Mouse (Mus musculus): ENCODE results near the gene Disc1. TPM values are rescaled to one million over a fixed set of nuclear protein-coding genes. Genes with fewer than 3 reads are reported as not detected.

Disc1 gene
- total and polyA plus RNA-seq, 3 experiments, result not detected

DNA sequence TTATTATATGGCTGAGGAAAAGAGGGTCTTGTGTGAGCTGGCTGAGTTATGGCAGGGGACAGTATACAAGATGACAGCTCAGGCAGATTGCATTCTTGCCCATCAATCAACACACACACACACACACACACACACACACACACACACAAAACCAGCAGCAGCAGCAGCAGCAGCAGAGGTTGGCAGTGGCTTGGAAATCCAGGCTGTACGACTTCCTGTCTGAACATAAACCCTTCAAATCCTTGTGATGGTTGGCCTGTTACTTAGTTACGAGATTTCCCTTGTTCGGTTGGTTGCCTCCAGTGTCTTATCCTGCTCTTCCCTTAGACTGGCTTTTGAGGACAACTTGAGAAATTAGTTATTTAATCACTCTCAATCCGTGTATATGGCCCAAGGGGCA, 188.9 kb downstream of the Disc1 start:
- in situ Hi-C loops (cut with MboI; ENCODE audit: low pct_ligation_motif_present, low pct_unique_long_range_greater_than_20kb, low sequenced_read_pairs) (no loop called here), dilution Hi-C loops (cut with MboI; ENCODE audit: extremely low pct_ligation_motif_present, extremely low pct_unique_long_range_greater_than_20kb, low sequenced_read_pairs) (no loop called here)
- Histone ChIP-seq H3K27ac (ENCODE audit: insufficient read depth, low read depth) (no peak overlapping the region), H3K9me3 (replicated peaks; ENCODE audit: low read length) (no peaks in the 10 kb centered on the region), H3K27me3 (replicated peaks) (peaks cover 3% of the 10 kb centered on the region), H3K4me3 (replicated peaks in 1 of 3; ENCODE audit: low read depth in 2 of 3, low read length in 2 of 3, poor library complexity in 1 of 3) (no peak overlapping the region), H3K4me1 (ENCODE audit: control insufficient read depth in 1 of 2, insufficient read depth in 2 of 2) (peaks cover 0 to 8% of the 10 kb centered on the region in 2 experiments; a peak in 2 of 4 replicates), H3K36me3 (replicated peaks in 1 of 2; ENCODE audit: control insufficient read depth in 1 of 2, insufficient read depth in 1 of 2, low read length in 1 of 2) (no peaks in the 10 kb centered on the region), H3K79me2 (replicated peaks; ENCODE audit: control insufficient read depth, extremely low read depth, insufficient read depth, poor library complexity, severe bottlenecking) (no peaks in the 10 kb centered on the region), H3K4me2 (ENCODE audit: insufficient read depth, low read depth, poor library complexity, severe bottlenecking) (no peak overlapping the region), H3K9ac (ENCODE audit: insufficient read depth, low read depth) (no peak overlapping the region)
- no peak for DNase-seq (ENCODE audit: extremely low read depth)
- TF ChIP-seq EP300 (IDR thresholded peaks at IDR 0.05; ENCODE audit: low read length) (no peak), CHD2 (IDR thresholded peaks at IDR 0.05; ENCODE audit: low read length) (no peak), ETS1 (conservative IDR thresholded peaks at IDR 0.05; ENCODE audit: low read depth, low read length) (no peak), BHLHE40 (IDR thresholded peaks at IDR 0.05; ENCODE audit: low read depth, low read length) (no peak), TCF12 (IDR thresholded peaks at IDR 0.05; ENCODE audit: low read depth, low read length) (no peak), POLR2AphosphoS2 (IDR thresholded peaks at IDR 0.05; ENCODE audit: low read depth, low read length) (no peak), UBTF (IDR thresholded peaks at IDR 0.05; ENCODE audit: low read depth, low read length) (no peak), MAX (IDR thresholded peaks at IDR 0.05; ENCODE audit: low read length) (no peak), KAT2A (IDR thresholded peaks at IDR 0.05; ENCODE audit: insufficient replicate concordance, low read length) (no peak), JUN (IDR thresholded peaks at IDR 0.05; ENCODE audit: insufficient read depth, low read depth, low read length) (no peak)

DNA sequence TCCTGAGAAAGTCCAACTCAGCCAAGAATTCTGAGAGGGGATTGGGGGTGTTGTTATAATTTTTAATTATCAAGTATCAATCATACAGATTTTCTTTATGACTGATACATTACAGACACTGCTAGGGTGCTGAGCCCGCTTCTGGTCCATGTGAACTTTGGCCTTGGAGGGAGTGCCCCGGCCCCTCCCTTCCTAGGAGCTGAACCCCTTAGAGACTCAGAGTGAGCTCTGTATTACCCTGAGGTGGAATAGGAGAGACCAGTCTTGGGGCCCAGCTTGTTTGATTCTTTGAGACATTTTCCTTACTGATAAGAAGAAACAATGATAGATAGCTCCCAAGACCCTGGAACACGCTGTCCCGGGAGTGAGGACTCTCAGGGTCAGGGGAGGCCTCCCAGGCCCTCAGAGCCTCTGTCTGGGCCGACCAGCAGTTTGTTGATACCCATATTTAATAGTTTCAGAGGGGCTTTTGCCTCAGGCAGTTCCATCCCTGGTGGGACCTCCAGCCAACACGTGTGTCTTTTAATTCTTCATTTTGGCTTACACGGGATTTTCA, 192.8 kb downstream of the Disc1 start:
- Histone ChIP-seq H3K4me1 (ENCODE audit: control insufficient read depth in 1 of 2, insufficient read depth in 2 of 2) (peaks cover 0 to 4% of the 10 kb centered on the region in 2 experiments; a peak in 1 of 4 replicates), H3K27ac (ENCODE audit: insufficient read depth, low read depth) (no peak overlapping the region), H3K4me2 (ENCODE audit: insufficient read depth, low read depth, poor library complexity, severe bottlenecking) (no peak overlapping the region), H3K79me2 (replicated peaks; ENCODE audit: control insufficient read depth, extremely low read depth, insufficient read depth, poor library complexity, severe bottlenecking) (no peaks in the 10 kb centered on the region), H3K4me3 (replicated peaks in 1 of 3; ENCODE audit: low read depth in 2 of 3, low read length in 2 of 3, poor library complexity in 1 of 3) (no peak overlapping the region), H3K36me3 (replicated peaks in 1 of 2; ENCODE audit: control insufficient read depth in 1 of 2, insufficient read depth in 1 of 2, low read length in 1 of 2) (no peaks in the 10 kb centered on the region), H3K9ac (ENCODE audit: insufficient read depth, low read depth) (no peak overlapping the region), H3K27me3 (replicated peaks) (peaks cover 3% of the 10 kb centered on the region), H3K9me3 (replicated peaks; ENCODE audit: low read length) (peaks cover 3% of the 10 kb centered on the region)
- TF ChIP-seq UBTF (IDR thresholded peaks at IDR 0.05; ENCODE audit: low read depth, low read length) (no peak), MXI1 (IDR thresholded peaks at IDR 0.05; ENCODE audit: low read depth, low read length) (no peak), JUN (IDR thresholded peaks at IDR 0.05; ENCODE audit: insufficient read depth, low read depth, low read length) (no peak), CHD2 (IDR thresholded peaks at IDR 0.05; ENCODE audit: low read length) (no peak), POLR2AphosphoS2 (IDR thresholded peaks at IDR 0.05; ENCODE audit: low read depth, low read length) (no peak), RCOR1 (conservative IDR thresholded peaks at IDR 0.05; ENCODE audit: low read depth, low read length) (no peak), MYC (IDR thresholded peaks at IDR 0.05; ENCODE audit: low read depth, low read length) (no peak)
- in situ Hi-C loops (cut with MboI; ENCODE audit: low pct_ligation_motif_present, low pct_unique_long_range_greater_than_20kb, low sequenced_read_pairs), result no loop called here
- dilution Hi-C loops (cut with MboI; ENCODE audit: extremely low pct_ligation_motif_present, extremely low pct_unique_long_range_greater_than_20kb, low sequenced_read_pairs), result no loop called here
- DNase-seq (ENCODE audit: extremely low read depth), result no peak
